Mouse (Mus musculus): ENCODE measurements around the gene Gm13695.
A peak's percentile ranks its signal among the peaks of the same experiment; 100 is the strongest.
"Not testable (repeated sequence)": the region's sequence is repeated elsewhere in the genome, so short reads cannot be mapped to it uniquely, and the experiment has no call there.

The Gm13695 gene

DNA sequence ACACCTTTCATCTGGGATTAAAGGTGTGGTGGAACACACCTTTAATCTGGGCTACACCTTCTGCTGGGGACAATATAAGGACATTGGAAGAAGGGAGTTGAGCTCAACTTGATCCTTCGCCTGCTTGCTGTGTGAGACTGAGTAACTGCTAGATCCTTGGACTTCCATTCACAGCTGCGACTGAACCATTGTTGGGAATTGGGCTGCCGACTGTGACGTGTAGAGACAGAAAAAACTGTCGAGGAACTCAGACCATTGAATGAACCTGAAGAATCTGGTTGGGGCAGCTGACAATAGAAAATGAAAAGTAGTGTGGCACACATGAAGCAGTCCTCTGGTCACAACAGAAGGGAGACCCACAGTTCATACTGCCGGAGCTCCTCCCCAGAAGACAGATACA, at the start of gene Gm13695:
Gm13695 (plus strand) TSS at position 301 of the 400 bp plus-strand sequence.
- not testable (repeated sequence) for DNase-seq (ENCODE audit: low read depth, low spot score)

DNA sequence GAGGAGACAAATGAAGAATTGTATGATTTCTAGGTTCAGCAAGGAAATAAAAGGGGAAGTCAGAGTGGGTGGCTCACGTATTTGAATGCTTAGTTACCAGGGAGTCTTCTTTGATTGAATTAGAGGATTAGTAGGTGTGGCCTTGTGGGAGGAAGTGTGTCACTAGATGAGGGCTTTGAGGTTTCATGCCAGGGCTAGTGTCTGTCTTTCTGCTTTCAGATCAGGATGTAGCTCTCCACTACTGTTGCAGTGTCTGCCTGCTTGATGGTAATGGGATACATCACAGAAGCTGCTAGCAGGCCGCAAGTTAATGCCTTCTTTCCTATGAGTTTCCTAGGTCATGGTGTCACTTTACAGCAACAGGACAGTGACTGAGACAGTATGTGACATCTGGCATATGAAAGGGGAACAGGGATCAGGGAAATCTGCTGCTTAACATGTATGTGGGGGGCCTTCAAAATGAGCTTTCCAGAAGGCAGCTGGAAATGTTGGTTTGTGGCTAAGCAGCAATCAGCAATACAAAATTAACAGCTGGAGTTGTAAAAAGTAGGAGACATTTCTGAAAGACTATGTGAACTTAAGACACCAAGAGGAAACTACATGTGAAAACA, 37.5 kb upstream of the Gm13695 start:
- no peak for DNase-seq (ENCODE audit: low read depth, low spot score)

- DNase-seq (ENCODE audit: low read depth, low spot score): peak; percentile 74
These were observed 26.2 kb upstream of the Gm13695 start, which contains the start of gene Zswim2 for GRCm38 (mm10) chr2:83940931-83941361. Zswim2 (minus strand) TSS chr2:83941228.

GRCm38 (mm10) chr2:83941378-83941777, 25.7 kb upstream of the Gm13695 start:
- DNase-seq (ENCODE audit: low read depth, low spot score): no peak

GRCm38 (mm10) chr2:83941792-83942191, 25.3 kb upstream of the Gm13695 start:
- DNase-seq (ENCODE audit: low read depth, low spot score): no peak

DNA sequence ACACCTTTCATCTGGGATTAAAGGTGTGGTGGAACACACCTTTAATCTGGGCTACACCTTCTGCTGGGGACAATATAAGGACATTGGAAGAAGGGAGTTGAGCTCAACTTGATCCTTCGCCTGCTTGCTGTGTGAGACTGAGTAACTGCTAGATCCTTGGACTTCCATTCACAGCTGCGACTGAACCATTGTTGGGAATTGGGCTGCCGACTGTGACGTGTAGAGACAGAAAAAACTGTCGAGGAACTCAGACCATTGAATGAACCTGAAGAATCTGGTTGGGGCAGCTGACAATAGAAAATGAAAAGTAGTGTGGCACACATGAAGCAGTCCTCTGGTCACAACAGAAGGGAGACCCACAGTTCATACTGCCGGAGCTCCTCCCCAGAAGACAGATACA, 11.7 kb upstream of the Gm13695 start, which contains the start of gene Gm13698:
Gm13698 (plus strand) TSS at position 301 of the 400 bp plus-strand sequence.
- not testable (repeated sequence) for DNase-seq (ENCODE audit: low read depth, low spot score)

DNA sequence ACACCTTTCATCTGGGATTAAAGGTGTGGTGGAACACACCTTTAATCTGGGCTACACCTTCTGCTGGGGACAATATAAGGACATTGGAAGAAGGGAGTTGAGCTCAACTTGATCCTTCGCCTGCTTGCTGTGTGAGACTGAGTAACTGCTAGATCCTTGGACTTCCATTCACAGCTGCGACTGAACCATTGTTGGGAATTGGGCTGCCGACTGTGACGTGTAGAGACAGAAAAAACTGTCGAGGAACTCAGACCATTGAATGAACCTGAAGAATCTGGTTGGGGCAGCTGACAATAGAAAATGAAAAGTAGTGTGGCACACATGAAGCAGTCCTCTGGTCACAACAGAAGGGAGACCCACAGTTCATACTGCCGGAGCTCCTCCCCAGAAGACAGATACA, 5.9 kb upstream of the Gm13695 start, which contains the start of gene Gm13693:
Gm13693 (plus strand) TSS at position 301 of the 400 bp plus-strand sequence.
- not testable (repeated sequence) for DNase-seq (ENCODE audit: low read depth, low spot score)

GRCm38 (mm10) chr2:83972823-83973222, 5.7 kb downstream of the Gm13695 start, which contains the start of gene Gm13696:
Gm13696 (plus strand) TSS chr2:83973123.
- not testable (repeated sequence) for DNase-seq (ENCODE audit: low read depth, low spot score)

GRCm38 (mm10) chr2:83978633-83979032, 11.5 kb downstream of the Gm13695 start, which contains the start of gene Gm13694:
Gm13694 (plus strand) TSS chr2:83978933.
- DNase-seq (ENCODE audit: low read depth, low spot score): not testable (repeated sequence)

DNA sequence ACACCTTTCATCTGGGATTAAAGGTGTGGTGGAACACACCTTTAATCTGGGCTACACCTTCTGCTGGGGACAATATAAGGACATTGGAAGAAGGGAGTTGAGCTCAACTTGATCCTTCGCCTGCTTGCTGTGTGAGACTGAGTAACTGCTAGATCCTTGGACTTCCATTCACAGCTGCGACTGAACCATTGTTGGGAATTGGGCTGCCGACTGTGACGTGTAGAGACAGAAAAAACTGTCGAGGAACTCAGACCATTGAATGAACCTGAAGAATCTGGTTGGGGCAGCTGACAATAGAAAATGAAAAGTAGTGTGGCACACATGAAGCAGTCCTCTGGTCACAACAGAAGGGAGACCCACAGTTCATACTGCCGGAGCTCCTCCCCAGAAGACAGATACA, 17.3 kb downstream of the Gm13695 start, which contains the start of gene Gm13697:
Gm13697 (plus strand) TSS at position 301 of the 400 bp plus-strand sequence.
- not testable (repeated sequence) for DNase-seq (ENCODE audit: low read depth, low spot score)

- DNase-seq (ENCODE audit: low read depth, low spot score): not testable (repeated sequence)
These were observed 23.1 kb downstream of the Gm13695 start, which contains the start of gene Gm13691 for GRCm38 (mm10) chr2:83990253-83990652. Gm13691 (plus strand) TSS chr2:83990553.

GRCm38 (mm10) chr2:83993639-83994255, 26.6 kb downstream of the Gm13695 start:
- DNase-seq (ENCODE audit: low read depth, low spot score): not testable (repeated sequence)

GRCm38 (mm10) chr2:83994526-83994925, 27.4 kb downstream of the Gm13695 start:
- not testable (repeated sequence) for DNase-seq (ENCODE audit: low read depth, low spot score)

DNA sequence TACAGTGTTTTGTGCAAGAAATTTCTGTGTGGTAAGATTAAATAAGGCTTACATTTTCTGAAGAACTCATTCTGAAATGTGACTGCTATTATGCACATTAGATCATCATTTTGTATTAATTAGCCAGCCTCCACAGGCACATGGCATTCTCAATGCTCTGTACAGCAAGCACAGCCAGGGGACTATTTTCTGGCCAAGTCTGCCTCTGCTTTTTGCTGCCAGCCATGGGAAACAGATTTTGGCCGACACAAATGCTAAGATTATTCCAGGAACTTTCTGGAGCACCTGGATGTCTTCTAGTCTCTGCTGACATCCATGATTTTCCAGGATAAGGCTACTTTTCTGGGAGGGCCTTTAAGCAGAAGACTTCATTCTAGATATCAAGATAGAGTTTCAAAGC, 41.8 kb downstream of the Gm13695 start:
- DNase-seq (ENCODE audit: low read depth, low spot score): no peak

DNA sequence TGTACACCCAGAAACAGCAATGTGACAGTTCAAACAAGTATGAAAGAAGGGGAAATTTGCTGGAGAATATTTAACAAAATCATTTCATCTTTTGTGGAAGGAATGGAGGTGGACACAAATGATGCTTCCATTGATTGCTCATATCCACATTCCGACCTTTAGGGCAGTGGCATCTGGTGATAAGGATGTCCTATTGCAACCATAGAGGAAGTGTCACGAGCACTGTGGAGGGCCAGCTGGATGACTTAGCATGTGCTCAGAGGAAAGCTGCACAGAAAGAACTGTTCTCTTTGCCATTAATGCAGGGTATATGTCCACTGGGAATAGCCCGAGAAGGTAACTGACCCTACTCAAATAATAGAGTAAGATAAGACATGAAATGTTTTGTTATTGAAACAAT, 42.7 kb downstream of the Gm13695 start:
- no peak for DNase-seq (ENCODE audit: low read depth, low spot score)

DNA sequence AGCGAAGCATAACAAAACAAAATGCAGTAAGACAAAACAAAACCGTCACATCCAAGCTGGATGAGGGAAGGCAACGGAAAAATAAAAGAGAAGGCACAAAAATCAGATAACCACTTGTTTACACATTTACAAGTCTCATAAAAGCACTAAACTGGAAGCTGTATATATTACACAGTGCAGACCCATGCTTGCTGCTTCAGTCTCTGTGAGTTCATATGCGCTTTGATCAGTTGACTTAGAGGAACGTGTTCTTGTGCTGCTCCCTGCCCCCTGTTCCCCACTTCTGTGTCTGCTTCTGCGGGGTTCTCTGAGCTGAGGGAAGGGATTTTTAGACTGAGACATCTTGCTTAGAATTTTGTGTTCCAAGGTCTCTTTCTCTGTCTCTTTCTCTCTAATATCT, 47.5 kb downstream of the Gm13695 start:
- DNase-seq (ENCODE audit: low read depth, low spot score): no peak

DNA sequence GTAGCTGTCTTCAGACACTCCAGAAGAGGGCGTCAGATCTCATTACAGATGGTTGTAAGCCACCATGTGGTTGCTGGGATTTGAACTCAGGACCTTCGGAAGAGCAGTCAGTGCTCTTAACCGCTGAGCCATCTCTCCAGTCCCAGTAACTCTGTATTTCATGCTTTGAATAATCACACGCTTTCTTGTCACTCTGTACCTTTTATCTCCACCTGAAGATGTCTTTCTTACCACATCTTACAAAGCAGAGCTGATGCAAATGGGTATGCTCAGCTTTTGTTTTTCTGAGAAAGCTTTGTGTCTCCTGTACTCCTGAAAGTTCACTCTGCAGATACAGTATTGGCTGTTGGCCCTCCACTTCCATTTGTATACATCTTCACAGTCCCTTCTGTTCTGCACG, 49.2 kb downstream of the Gm13695 start:
- DNase-seq (ENCODE audit: low read depth, low spot score): not testable (repeated sequence)

- no peak for DNase-seq (ENCODE audit: low read depth, low spot score)
These were observed 51.2 kb downstream of the Gm13695 start for GRCm38 (mm10) chr2:84018330-84018729.
